Mouse (Mus musculus): ENCODE data around the gene Syt1. TPM values are rescaled to one million over a fixed set of nuclear protein-coding genes. Genes with fewer than 3 reads are reported as not detected.

Gene Syt1
- polyA plus RNA-seq, 1 experiment from 2014 or later = 116 TPM

- H3K4me1 ChIP-seq (replicated peaks; ENCODE audit: control insufficient read depth, insufficient read depth, low read length) = no peaks in the 10 kb centered on the region
These were observed 556.1 kb downstream of the Syt1 start for GRCm38 (mm10) chr10:108454691-108455117.

GRCm38 (mm10) chr10:108453561-108453960 lies 557.2 kb downstream of the Syt1 start:
- no peaks in the 10 kb centered on the region for H3K27me3 ChIP-seq (ENCODE audit: control insufficient read depth, insufficient read depth, low read length)
- H3K4me2 ChIP-seq (replicated peaks) = no peak overlapping the region
- H3K9ac ChIP-seq = no peak overlapping the region
- no peaks in the 10 kb centered on the region for H3K9me3 ChIP-seq (ENCODE audit: control insufficient read depth, low read length)
- DNase-seq (ENCODE audit: low spot score) (no peak), ATAC-seq (ENCODE audit: low FRiP score) (no peak)
- H3K36me3 ChIP-seq (replicated peaks; ENCODE audit: control insufficient read depth, insufficient read depth) = no peaks in the 10 kb centered on the region
- H3K27ac ChIP-seq = no peak overlapping the region
- no peaks in the 10 kb centered on the region for H3K4me1 ChIP-seq (replicated peaks; ENCODE audit: control insufficient read depth, insufficient read depth, low read length)
- 53% methylated on average over 2 of the region's 2 CpGs for WGBS
- no peak overlapping the region for H3K4me3 ChIP-seq (replicated peaks; ENCODE audit: low read length)

More at GRCm38 (mm10) chr10:108454691-108455117, 556.1 kb downstream of the Syt1 start:
- no peak overlapping the region for H3K27ac ChIP-seq
- no peak overlapping the region for H3K9ac ChIP-seq
- H3K27me3 ChIP-seq (ENCODE audit: control insufficient read depth, insufficient read depth, low read length) = no peaks in the 10 kb centered on the region
- no peaks in the 10 kb centered on the region for H3K9me3 ChIP-seq (ENCODE audit: control insufficient read depth, low read length)
- no peak for DNase-seq (ENCODE audit: low spot score)
- no peak overlapping the region for H3K4me3 ChIP-seq (replicated peaks; ENCODE audit: low read length)
- ATAC-seq (ENCODE audit: low FRiP score) = no peak
- no peak overlapping the region for H3K4me2 ChIP-seq (replicated peaks)
- WGBS = 87% methylated on average over 11 of the region's 11 CpGs
- no peaks in the 10 kb centered on the region for H3K36me3 ChIP-seq (replicated peaks; ENCODE audit: control insufficient read depth, insufficient read depth)

- no peaks in the 10 kb centered on the region for H3K36me3 ChIP-seq (replicated peaks; ENCODE audit: control insufficient read depth, insufficient read depth)
- whole genome bisulfite sequencing = 83% methylated on average over 9 of the region's 9 CpGs
- no peaks in the 10 kb centered on the region for H3K27me3 ChIP-seq (ENCODE audit: control insufficient read depth, insufficient read depth, low read length)
- no peak for DNase-seq (ENCODE audit: low spot score)
- H3K4me2 ChIP-seq (replicated peaks) = no peak overlapping the region
- no peaks in the 10 kb centered on the region for H3K9me3 ChIP-seq (ENCODE audit: control insufficient read depth, low read length)
- H3K4me1 ChIP-seq (replicated peaks; ENCODE audit: control insufficient read depth, insufficient read depth, low read length) = no peaks in the 10 kb centered on the region
- no peak overlapping the region for H3K4me3 ChIP-seq (replicated peaks; ENCODE audit: low read length)
- no peak for ATAC-seq (ENCODE audit: low FRiP score)
- H3K27ac ChIP-seq = no peak overlapping the region
- H3K9ac ChIP-seq = no peak overlapping the region
These were observed 558.4 kb downstream of the Syt1 start for GRCm38 (mm10) chr10:108452421-108452820.

GRCm38 (mm10) chr10:108451516-108451915 lies 559.3 kb downstream of the Syt1 start:
- H3K9me3 ChIP-seq (ENCODE audit: control insufficient read depth, low read length) = no peaks in the 10 kb centered on the region
- no peak for DNase-seq (ENCODE audit: low spot score)
- H3K27me3 ChIP-seq (ENCODE audit: control insufficient read depth, insufficient read depth, low read length) = 0 out of 2 replicates have a peak, but pooled peaks cover 2% of the 10 kb centered on the region
- H3K4me3 ChIP-seq (replicated peaks; ENCODE audit: low read length) = no peak overlapping the region
- 94% methylated on average over 8 of the region's 8 CpGs for WGBS
- no peaks in the 10 kb centered on the region for H3K36me3 ChIP-seq (replicated peaks; ENCODE audit: control insufficient read depth, insufficient read depth)
- no peak overlapping the region for H3K27ac ChIP-seq
- H3K4me1 ChIP-seq (replicated peaks; ENCODE audit: control insufficient read depth, insufficient read depth, low read length) = peaks cover 4% of the 10 kb centered on the region; the same call in 1 of the 2 replicates
- H3K9ac ChIP-seq = no peak overlapping the region
- H3K4me2 ChIP-seq (replicated peaks) = no peak overlapping the region
- ATAC-seq (ENCODE audit: low FRiP score) = no peak

- DNase-seq (ENCODE audit: low spot score) (no peak), ATAC-seq (ENCODE audit: low FRiP score) (no peak)
- Histone ChIP-seq H3K27ac (no peak overlapping the region), H3K36me3 (replicated peaks; ENCODE audit: control insufficient read depth, insufficient read depth) (no peaks in the 10 kb centered on the region), H3K4me3 (replicated peaks; ENCODE audit: low read length) (no peak overlapping the region), H3K4me2 (replicated peaks) (no peak overlapping the region), H3K9ac (no peak overlapping the region), H3K4me1 (replicated peaks; ENCODE audit: control insufficient read depth, insufficient read depth, low read length) (peaks cover 4% of the 10 kb centered on the region; the same call in 1 of the 2 replicates), H3K9me3 (ENCODE audit: control insufficient read depth, low read length) (no peaks in the 10 kb centered on the region), H3K27me3 (ENCODE audit: control insufficient read depth, insufficient read depth, low read length) (0 out of 2 replicates have a peak, but pooled peaks cover 2% of the 10 kb centered on the region)
- 91% methylated on average over 4 of the region's 4 CpGs for WGBS
These were observed 560.4 kb downstream of the Syt1 start for GRCm38 (mm10) chr10:108450401-108450800.

- H3K4me1 ChIP-seq (replicated peaks; ENCODE audit: control insufficient read depth, insufficient read depth, low read length) = peaks cover 4% of the 10 kb centered on the region; the same call in 1 of the 2 replicates
- no peaks in the 10 kb centered on the region for H3K36me3 ChIP-seq (replicated peaks; ENCODE audit: control insufficient read depth, insufficient read depth)
- H3K4me2 ChIP-seq (replicated peaks) = no peak overlapping the region
- 0 out of 2 replicates have a peak, but pooled peaks cover 2% of the 10 kb centered on the region for H3K27me3 ChIP-seq (ENCODE audit: control insufficient read depth, insufficient read depth, low read length)
- no peak overlapping the region for H3K27ac ChIP-seq
- no peak overlapping the region for H3K9ac ChIP-seq
- no peak for ATAC-seq (ENCODE audit: low FRiP score)
- WGBS = 85% methylated on average over 11 of the region's 11 CpGs
- no peaks in the 10 kb centered on the region for H3K9me3 ChIP-seq (ENCODE audit: control insufficient read depth, low read length)
- no peak overlapping the region for H3K4me3 ChIP-seq (replicated peaks; ENCODE audit: low read length)
- no peak for DNase-seq (ENCODE audit: low spot score)
These were observed 562.4 kb downstream of the Syt1 start for GRCm38 (mm10) chr10:108448421-108448820.

Measured in hindbrain, embryonic 14.5 days (tissue).